Mouse (Mus musculus) cerebellum, adult 9-11 months (tissue): ENCODE measurements around the gene Copz2.
A peak's percentile ranks its signal among the peaks of the same experiment; 100 is the strongest.
"Not testable (repeated sequence)": the region's sequence is repeated elsewhere in the genome, so short reads cannot be mapped to it uniquely, and the experiment has no call there.

Experiments used
- DNase-seq: peaks from one replicate; pipeline ENCODE4 v3.0.0; 2022

The Copz2 gene

DNA sequence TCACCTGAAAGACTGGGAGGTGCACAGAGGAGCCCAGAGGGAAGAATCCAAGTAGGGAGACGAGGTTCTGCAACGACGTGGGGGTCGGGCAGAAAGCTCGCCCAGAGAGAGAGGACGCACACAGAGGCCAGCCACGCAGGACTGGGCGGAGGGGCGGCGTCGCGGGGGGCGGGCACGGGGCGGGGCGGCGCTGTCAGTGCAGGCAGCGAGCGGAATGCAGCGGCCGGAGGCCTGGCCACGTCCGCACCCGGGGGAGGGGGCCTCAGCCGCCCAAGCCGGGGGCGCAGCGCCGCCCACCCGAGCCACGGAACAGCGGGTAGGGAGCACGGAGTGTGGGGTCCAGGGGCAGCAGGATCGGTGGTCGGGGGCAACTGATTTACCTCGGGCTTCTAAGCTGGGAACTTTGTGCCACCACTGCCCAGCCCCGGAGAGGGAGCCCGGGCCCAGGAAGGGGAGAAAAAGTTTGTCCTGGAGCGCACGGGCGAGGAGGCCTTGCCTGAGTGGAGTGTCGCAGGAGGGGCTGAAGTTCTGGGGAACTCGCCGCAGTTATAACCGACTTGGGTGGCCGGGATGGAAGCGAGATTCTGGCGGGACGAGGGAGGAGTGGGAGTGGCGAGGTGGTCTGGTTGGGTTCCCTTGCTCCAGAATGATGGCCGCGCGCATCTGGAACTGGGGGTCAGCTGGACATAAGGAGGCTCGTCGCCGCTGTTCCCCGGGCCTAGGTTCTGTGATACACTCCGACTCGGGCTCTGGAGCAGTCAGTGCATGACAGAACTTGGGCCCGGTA is at the start of gene Copz2:
Copz2 (plus strand) TSS at position 190 of the 787 bp plus-strand sequence.
- no peak for DNase-seq

DNA sequence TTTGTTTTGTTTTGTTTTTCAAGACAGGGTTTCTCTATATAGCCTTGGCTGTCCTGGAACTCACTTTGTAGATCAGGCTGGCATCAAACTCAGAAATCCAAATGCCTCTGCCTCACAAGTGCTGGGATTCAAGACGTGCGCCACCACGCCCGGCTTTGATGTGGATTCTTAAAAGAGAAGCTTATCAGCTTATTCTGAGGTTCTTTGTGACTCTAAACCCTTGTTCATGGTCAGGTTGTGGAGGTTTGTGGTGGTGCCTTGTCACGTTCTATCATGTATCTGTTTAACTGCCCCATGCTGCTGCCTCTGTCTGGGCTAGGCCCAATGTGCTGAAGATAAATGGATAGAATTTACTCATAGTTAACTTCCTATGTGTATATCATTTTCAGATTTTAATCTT is 44.1 kb upstream of the Copz2 start:
- no peak for DNase-seq

DNA sequence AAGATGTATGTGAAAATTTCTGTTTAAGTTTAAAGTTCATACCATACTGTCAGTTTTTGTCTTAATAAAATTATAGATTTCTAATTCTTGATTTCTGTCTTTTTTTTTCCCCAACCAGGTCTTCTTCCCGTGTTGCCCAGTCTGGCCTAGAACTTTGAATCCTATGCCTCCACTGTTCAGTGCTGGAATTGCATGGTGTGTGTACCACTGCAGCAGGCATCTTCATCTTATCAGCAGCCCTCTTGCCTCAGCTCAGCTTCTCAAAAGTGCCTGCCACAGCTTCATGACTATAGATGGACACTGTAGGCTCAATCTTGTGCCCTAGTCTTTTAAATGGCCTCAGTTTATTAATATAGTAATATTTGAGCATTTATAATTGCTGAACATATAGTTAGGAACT is 41.6 kb upstream of the Copz2 start:
- DNase-seq, result no peak

DNA sequence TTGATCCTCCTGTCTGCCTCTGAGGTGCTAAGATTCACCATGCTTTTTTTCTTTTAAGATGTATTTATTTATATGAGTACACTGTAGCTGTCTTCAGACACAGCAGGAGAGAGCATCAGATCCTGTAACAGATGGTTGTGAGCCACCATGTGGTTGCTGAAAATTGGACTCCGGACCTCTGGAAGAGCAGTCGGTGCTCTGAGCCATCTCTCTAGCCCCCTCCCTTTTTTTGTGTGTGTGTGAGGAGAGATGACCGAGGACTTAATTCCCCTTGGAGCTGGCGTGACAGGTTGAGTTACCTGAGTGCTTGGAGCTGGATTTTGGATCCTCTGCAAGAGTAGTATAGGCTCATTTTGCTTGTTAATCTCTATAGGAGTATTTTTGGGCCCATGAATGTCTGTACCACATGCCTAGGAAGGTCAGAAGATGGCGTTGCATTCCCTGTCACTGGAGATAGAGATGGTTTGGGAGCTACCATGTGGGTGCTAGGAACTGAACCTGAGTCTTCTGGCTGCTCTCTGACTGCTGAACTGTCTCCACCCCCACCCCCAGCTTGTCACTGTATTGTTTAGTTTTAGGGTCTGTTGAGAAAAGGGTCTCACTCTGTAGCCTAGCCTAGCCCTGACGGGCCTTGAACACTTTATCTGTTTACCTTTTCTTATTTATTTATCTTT is 40.0 kb upstream of the Copz2 start:
- DNase-seq, result peak; percentile 67

DNA sequence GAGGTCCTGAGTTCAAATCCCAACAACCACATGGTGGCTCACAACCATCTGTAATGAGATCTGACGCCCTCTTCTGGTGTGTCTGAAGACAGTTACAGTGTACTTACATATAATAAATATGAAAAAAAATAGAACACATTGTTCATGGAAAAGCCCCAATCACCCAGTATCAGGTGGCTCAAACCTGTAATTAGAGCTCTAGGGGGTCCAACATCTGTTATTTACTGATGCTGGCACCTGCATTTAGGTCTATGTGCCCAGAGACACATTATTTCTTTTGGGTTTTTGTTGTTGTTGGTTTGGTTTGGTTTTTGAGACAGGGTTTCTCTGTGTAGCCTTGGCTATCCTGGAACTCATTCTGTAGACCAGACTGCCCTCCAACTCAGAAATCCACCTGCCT is 38.5 kb upstream of the Copz2 start:
- DNase-seq, result not testable (repeated sequence)

DNA sequence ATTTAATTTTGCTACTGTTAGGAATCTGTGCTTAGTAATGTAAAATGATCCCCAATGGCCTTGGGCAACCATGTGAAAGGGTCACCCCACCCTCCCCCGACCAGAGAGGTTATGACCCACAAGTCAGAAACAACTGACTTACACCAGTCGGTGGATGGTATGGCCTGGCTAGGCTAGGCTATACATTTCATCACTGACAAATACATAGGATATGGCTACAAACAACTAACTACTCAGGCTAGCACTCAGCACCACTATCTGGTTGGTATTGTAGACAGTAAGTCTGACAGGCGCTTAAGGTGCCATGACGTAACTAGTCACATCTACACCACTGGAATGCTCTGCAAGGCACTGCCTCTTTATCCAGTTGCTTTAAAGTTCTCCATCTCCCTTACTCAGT is 36.2 kb upstream of the Copz2 start:
- no peak for DNase-seq

DNA sequence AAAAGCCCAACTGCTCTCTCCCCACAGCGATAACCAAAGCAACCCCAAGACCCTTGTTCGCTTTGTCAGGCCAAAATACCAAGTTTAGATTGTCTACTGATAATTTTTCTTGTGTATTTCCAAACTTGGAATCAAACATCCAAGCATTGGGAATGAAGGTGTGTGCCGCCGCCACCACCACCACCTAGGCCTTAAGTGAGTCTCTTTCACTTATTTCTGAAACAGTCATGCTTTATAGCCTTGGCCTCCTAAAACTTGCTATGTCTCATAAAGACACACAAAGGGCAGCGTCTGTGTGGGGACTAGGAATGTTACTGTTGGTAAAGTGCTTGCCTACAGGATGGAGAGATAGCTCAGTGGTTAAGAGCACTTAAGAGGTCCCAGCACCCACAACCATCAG is 35.8 kb upstream of the Copz2 start:
- no peak for DNase-seq

DNA sequence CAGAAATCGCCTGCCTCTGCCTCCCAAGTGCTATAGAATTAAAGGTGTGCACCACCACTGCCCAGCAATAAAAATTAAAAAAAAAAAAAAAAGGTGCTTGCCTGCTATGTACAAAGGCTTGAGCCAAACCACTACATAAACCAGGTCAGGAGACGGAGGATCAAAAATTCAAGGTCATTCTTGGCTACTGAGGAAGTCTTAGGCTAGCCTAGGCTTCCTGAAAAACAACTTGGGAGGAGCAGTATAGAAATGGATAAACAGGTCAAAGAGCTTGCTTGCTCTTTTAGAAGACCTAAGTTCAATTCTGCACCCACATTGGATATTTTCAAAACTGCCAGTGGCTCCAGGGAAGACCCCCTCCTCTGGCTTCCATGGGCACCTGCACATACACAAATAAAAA is 35.2 kb upstream of the Copz2 start:
- no peak for DNase-seq

DNA sequence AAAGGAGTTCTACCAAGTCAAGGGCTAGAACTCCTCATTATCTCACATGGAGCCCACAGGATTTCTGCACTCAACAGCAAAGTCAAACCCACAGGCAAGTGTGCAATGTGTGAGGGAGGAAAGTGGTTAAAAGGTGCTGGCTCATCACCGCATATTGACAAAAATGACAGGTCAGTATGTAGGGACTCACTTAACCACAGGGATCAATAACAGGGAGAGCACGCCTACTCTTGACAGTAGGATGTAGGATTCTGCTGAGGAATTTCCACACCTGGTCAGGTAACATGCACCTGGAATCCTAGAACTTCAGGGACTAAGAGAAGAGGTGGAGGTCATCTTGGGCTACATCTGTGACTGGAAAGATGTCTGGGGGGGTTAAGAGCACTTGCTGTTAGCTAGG is 33.8 kb upstream of the Copz2 start:
- no peak for DNase-seq

DNA sequence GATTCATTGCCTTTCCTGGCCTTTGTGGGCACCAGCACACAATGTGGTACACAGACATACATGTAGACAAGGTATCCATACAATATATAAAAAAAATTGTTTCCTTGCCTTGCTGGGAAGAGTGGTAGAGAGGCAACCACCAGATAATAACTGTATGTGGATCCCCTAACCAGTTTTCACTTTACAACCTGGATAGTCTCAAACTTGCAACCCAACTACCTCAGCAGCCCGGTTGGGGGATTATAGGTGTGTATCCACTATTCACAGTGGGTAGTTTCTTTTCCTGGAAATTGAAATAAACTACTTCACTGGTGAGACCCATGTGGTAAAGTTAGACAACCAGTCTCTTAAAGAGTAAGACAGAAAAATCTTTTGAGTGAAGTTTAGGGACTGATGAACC is 33.2 kb upstream of the Copz2 start:
- DNase-seq, result no peak

DNA sequence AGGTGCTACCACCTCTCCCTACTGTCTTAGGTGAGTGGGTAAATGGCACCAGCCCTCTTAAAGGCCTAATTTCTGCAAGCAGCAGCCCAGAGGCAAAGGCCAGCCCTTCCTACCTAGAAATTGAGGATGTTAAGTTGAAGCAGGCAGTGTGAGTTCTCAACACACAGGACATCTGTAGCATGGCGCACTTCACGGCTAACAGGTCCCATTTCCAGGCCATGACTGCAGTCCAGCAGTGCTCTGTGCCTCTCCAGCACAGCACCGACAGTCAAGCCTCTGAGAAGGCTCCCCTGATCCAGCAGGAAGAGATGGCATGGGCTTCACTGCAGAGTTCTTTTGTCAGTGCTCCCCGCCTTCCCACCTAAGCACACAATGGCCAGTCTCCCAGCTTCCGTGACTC is 32.7 kb upstream of the Copz2 start:
- DNase-seq, result no peak

DNA sequence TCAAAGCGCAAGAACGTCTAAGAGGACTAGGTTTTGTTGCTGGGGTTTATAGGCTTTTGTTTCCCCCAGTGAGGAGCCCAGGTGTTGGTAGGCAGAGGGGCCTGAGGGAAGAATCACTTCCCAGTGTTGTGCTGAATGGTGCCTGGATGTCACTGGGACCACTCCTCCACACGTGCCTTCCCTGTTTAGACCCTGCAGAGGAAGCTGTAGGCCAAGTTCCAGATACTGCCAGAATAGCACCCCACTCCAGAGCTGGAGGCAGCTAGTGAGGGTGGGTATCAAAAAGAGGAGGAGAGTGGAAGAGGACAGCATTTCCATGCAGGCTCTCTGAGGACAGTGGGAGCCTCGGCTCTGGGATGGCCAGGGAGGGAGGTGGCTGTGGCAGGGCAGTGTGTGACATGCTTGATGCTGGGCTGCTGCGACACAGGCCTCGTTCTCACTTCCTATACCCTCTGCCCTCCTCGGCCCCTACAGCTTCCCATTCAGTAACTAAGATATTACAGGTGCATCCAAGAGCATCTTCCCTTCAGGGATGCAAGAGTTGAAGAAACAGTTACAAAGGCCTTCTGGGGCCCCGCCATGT is 31.5 kb upstream of the Copz2 start:
- no peak for DNase-seq

DNA sequence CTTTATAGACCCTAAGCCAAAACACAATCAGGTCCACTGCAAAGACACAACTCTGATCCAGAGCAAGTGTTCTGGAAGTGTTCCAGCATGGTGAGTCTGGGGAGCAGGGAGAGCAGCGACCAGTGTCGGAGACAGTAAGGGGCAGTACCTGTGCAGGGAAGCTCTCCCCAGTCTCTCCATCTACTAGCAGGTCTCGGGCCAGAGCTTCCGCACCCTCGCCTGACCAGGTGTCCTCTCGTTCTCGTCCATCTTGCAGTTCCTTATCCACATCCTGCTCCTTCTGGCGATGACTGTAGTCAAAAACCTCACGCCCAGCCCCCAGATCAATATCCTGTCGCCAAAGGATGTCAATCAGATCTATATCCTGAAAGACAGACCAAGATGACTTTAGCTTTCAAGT is 27.7 kb upstream of the Copz2 start:
- no peak for DNase-seq

DNA sequence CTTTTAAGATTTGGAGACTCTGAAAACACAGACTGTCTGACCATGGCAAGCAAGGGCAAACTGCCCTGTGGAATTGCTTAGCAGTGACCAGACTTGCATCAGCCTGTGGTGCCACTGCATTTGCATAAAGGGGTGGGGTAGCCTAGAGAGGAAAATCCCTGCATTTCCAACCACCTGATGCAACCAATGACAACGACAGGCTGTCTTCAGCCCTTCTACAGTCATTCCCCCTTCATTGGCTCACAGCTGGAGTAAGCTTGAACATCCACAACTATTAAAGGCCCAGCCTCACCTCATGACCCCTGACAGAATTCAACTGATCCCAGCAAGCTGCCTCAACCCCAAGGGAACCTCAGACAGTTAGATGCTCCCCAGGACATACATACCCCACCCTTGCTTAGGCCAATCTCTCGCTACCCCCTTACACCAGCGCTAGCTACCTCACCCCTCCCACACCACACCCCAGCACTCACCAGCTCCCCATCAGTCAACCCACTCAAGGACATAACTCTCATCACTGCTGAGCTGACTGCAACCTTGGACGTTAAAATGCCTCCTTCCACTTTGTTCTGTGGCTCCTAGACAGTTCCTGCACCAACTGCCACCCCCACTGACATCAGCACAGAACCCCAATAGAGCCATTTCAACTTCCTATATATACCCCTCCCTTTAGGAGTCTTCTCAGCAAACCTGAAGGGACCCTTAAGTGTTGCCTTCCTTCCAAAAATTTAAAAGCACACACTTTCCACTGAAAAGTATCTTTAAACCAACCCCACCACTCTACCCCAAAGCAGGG is 26.8 kb upstream of the Copz2 start:
- DNase-seq, result peak; percentile 49

DNA sequence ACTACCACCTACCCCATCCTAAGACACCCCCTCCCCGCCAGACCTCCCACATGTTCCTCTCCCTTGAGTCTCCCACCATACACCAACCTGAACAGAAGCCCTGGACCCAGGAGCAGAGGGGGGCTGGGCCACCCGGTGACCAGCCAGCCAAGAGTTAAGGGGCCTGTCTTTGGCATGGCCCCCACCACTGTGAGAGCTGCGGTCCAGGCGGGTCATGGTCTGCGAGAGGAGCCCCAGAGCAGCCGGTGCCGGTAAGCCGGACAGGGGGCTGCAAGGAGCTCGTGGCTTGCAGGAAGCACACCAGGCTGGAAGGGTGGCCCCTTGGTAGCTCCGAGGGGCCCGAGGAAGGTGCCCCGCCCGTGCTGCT is 26.2 kb upstream of the Copz2 start:
- DNase-seq, result peak; percentile 77

DNA sequence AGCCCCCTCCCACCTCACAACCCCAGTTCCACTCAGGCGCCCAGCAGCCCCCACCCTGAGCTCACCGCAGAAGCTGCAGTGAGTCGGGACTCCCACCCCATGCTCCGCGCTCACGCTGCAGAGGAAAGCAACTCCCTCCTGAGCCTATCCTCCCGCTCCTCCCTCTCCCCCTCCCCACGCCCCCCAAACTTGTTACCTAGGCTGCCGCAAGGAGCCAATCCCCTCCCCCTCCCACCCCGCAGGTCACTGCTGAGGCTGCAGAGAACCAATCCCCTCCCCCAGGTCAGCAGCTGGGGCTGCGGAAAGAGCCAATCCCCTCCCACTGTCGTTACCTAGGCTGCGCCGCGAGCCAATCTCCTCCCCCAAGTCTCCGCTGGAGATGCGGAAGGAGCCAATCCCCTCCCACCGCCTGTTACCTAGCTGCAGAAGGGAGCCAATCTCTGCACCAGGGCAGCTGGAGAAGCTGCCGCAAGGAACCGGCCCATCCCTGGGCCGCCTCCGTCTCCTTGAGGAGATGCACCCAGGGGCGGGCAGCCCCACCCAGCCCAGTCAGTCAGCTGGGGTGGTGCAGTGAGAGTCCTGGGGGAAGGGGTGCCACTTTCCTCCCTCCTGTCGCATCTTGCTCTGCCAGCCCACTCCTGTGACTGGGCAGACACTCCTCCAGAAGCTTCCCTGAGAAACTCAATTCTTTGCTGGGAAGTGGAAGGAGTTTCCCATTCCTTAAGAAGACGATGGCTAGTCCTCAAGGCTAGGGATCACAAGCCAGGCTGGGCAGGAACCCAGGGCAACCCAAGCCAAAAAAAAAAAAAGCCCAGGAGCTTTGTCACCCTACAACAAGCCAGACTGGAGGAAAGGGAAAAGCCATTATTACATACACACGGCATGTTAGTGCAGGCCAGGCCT is 25.5 kb upstream of the Copz2 start:
- DNase-seq, result peak; percentile 93

DNA sequence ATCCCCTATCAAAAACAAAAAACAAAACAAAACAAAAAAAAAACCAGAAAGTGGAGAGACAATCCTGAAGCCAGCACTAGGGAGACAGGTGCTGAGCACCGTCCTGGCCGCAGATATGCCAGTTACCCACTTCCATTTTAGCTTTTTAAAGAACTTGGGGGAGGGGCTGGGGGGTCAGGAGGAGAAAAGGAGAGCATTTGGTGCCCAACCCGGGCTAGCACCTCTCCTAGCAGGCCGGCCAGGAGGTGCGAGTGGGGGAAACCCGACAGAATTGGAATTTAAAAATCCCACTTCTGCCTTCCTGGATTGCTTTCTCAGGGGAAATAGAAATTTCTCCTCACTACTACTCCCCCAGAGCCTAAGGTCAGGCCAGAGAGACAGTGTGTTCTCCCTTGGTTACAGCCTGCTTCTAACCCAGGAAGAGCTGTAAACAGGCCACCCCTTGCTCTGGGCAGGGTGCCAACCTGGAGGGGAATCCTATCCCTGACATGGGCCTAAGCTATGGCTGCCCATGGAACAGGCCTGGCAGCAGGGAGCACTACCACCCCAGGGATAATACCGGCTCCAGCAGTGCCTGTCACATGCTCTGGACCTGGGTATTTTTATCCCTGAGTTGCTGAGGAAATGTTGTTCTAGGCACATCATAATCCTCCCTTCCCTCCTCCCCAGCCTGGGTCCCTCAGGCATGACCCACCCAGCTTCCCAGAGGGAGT is 24.7 kb upstream of the Copz2 start:
- DNase-seq, result peak; percentile 83

DNA sequence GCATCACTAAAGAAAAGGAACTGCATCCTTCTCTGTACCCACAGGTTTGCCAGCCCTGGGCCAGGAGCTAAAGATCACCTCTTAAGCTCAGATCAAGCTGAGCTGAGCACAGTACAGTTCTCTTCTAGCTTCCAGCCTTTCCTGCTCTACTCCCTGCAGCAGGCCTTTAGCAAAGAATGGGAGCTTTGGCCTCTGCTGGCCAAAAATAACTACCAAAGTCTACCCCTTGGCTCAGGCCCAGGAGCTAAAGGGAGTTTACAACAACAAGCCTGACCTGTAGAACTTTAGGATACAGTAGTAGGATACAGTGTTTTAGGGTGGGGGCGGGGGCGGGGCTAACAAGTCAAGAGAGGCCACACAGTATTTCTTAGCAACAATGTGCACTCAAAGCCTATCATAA is 23.2 kb upstream of the Copz2 start:
- no peak for DNase-seq

DNA sequence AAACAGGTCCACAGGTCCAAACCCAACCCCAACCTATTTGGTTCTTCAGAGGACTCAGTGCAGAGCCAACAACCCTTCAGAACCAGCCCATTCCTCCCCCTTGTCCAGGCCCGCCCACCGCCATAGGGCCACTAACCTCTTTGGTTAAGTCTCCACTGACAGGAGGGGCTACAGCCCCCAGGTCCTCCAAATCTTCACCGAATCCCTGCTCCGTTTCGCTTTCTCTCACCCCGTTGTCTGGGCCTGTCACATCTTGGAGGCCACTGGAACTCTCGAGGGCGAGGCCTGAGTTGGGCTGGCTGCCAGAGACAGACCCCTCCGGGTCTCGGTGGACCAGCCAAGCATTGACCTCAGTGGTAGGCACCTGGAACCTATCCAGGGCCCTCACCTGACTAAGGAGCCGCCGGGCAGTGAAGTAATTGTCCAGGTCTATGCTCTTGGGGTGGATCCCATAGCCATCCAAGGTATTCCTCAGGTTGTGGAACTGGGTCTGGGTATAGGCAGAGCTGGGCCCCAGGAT is 22.5 kb upstream of the Copz2 start:
- DNase-seq, result peak; percentile 72

DNA sequence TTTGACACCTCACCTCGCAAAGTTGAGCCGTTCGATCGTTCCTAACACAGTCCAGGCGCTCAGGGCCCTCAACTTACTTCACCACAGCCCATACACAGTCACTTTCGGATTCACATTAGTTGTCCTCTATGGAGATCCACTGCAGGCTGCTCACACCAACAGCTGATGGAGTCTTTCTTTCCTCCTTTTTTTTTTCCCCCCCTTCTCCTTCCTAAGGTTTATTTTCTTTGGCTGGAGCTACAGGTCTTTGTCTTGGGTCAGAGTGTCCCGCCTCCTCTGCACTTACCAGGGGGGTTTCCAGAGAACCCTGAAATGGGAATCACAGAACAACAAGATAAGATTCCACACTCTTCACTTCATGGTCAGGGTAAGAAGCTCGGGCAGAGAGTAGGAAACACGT is 21.8 kb upstream of the Copz2 start:
- no peak for DNase-seq

DNA sequence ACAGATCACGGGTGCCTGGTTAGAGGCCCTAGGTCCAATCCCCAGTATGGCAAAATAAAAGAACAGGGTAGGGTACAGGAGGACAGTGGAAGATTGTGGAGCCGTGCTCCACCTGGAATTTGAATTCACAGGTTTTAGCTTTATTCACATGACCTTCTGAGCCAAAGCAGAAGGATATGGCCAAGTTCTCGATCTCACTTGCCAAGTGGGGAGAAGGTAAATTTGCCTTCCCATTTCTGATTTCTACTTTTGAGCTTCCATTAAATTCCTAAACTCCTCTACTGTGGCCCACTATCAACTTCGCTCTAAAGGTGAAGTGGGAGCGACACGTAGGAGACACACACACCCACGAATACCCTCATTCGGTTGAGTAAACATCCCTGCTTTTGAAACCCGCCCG is 20.8 kb upstream of the Copz2 start:
- no peak for DNase-seq

DNA sequence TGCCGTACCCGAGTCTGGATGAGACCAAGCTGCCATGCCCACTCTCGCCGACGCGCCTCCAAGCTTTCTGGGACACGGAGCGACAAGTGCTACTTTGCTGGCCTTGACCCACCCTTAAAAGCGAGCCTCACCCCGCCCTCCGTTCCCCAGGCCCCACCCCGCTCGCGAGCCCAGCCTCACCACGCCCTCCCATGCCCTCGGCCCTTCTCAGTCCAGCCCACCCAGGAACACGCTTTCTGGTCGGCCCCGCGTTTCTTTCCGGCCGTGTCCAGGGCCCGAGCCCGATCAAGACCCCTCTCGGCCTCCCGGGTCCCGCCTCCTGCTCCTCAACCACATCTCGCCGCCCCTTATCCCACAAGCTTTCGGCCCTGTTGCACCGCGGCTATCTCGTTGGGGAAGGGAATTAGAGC is 20.3 kb upstream of the Copz2 start:
- DNase-seq, result no peak
